Mouse (Mus musculus): ENCODE measurements around the gene Emb. TPM values are rescaled to one million over a fixed set of nuclear protein-coding genes. Genes with fewer than 3 reads are reported as not detected.

The Emb gene
- polyA plus RNA-seq, 1 experiment, result 11.4 TPM

DNA sequence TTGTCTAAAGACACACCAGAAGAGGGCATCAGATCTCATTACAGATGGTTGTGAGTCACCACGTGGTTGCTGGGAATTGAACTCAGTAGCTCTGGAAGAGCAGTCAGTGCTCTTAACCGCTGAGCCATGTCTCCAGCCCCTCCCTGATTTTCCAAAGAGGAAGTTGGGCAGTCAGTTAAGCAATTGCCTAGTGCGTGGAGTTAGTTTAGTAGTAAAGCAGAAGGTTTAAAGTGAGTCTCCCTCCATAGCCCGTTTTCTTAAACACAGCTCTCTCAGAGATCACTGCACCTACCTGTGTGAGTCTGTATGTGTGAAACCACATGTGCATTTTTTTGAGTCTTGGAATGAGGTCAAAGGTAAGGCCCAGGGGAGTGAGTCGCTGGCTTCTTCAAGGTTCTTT, 14.8 kb downstream of the Emb start:
- TF ChIP-seq POLR2A (IDR thresholded peaks at IDR 0.05; ENCODE audit: borderline replicate concordance, extremely low read depth, insufficient read depth, insufficient read length, poor library complexity, severe bottlenecking), result no peak
- TF ChIP-seq CTCF (IDR thresholded peaks at IDR 0.05; ENCODE audit: borderline replicate concordance, extremely low read depth, insufficient read depth, insufficient read length), result no peak
- no peak for DNase-seq (ENCODE audit: low read depth)

DNA sequence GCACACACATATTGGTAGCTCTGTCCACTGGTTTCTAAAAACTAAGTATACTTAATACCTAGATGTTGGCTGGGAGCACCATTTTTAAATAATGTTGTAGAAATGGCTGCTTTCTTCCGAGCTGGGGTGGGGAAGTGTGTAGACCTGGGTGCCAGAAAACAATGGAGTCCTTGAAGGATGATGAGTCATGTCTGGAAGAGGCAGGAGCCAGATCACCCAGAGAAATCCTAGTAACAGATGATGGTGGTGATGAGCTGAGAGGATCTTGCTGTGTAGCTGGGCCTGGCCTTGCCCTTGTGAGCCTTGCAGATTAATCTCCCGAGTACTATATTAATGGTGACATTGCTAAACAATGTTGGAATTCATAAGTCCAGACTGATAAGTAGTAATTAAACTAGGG, 16.6 kb downstream of the Emb start:
- no peak for DNase-seq (ENCODE audit: low read depth)
- TF ChIP-seq POLR2A (IDR thresholded peaks at IDR 0.05; ENCODE audit: borderline replicate concordance, extremely low read depth, insufficient read depth, insufficient read length, poor library complexity, severe bottlenecking) (no peak), CTCF (IDR thresholded peaks at IDR 0.05; ENCODE audit: borderline replicate concordance, extremely low read depth, insufficient read depth, insufficient read length) (no peak)

DNA sequence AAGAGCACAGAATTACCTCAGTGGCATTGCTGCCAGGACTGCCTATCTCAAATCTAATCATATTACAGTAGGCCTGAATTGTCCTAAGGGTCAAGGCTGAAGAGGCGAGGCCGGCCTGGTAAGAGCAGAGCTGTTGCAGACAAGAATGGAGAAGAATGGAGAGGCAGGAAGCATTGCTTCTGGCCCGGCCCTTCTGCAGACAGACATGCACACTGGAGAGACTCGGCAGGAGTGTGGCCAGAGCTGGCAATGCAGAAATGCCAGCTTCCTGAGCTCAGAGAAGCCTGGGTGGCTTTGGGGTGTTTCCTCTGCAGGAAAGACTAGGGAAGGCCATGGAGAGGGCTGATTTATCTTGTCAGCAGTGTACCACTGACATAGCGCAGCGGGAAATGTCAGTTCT, 17.2 kb downstream of the Emb start:
- TF ChIP-seq CTCF (IDR thresholded peaks at IDR 0.05; ENCODE audit: borderline replicate concordance, extremely low read depth, insufficient read depth, insufficient read length) (no peak), POLR2A (IDR thresholded peaks at IDR 0.05; ENCODE audit: borderline replicate concordance, extremely low read depth, insufficient read depth, insufficient read length, poor library complexity, severe bottlenecking) (no peak)
- DNase-seq (ENCODE audit: low read depth), result no peak

DNA sequence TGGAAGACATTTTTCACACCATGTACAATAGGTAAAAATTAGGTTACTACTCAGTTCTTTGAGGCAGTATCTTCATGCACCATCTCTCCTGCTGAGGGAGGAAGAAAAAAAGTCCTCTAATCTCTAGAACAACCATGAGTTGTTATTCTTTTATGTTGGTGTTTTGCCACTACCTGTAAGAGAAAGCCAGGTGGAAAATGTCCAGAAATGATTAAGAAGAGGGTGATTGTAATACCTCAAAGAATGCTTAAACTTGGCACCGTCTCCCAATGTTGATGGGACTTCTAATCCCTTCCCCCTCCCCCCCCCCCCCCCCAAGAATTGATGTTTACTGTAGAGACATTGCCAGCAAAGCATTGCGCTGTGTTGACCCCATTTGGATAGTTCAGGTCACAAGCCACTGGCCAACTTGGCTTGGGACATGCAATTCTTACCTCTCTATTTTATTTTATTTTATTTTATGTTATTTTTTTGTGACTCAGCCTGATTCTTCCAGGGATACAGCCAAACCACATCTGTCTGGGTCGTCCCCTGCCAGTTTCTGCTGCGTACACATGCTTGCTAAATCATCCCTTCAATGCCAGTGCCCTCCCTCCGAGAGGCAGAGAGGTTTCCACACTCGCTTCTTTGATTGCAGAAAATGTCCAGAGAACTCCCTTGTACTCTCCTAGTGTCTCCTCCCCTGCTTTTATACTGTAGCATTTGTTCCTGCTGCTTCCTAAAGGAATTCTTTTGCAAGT, 22.2 kb downstream of the Emb start:
- no peak for DNase-seq (ENCODE audit: low read depth)
- TF ChIP-seq POLR2A (IDR thresholded peaks at IDR 0.05; ENCODE audit: borderline replicate concordance, extremely low read depth, insufficient read depth, insufficient read length, poor library complexity, severe bottlenecking), result no peak
- TF ChIP-seq CTCF (IDR thresholded peaks at IDR 0.05; ENCODE audit: borderline replicate concordance, extremely low read depth, insufficient read depth, insufficient read length), result no peak

DNA sequence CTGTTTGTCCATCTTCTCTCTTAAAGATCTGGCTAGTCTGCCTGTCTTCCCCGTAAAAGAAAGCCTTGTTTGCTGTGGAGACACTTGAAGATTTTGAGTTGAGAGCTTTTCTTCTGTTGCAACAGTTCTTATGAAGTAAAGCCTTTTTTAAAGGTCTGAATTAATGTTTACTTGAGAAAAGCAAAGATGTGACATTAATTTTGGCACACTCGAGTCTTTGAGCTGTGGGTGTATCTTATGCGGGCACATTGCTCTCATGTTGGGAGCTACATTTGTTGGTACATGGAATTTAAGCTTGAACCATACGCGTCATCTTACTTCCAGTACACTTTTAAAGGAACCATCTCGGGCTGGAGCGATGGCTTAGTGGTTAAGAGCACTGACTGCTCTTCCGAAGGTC, 25.5 kb downstream of the Emb start:
- no peak for DNase-seq (ENCODE audit: low read depth)
- no peak for TF ChIP-seq CTCF (IDR thresholded peaks at IDR 0.05; ENCODE audit: borderline replicate concordance, extremely low read depth, insufficient read depth, insufficient read length)
- no peak for TF ChIP-seq POLR2A (IDR thresholded peaks at IDR 0.05; ENCODE audit: borderline replicate concordance, extremely low read depth, insufficient read depth, insufficient read length, poor library complexity, severe bottlenecking)

DNA sequence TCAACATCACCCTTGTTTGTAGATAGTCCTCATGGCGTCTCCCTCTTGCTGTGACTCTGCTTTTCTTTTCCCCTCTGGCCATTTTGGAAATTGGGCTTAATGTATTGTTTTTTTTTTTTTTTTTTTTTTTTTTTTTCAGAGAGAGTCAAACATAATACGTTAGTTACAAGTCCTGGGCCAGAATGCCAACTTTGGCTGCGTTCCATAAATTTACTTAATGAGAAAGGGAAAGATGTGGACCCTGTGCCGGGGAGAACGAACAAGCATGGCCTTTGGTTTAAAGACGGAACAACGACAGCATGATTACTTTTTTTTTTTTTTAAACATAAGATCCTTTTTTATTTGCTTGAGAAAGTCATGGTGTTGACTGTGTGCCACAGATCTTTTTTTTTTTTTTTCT, 26.1 kb downstream of the Emb start:
- TF ChIP-seq CTCF (IDR thresholded peaks at IDR 0.05; ENCODE audit: borderline replicate concordance, extremely low read depth, insufficient read depth, insufficient read length) (no peak), POLR2A (IDR thresholded peaks at IDR 0.05; ENCODE audit: borderline replicate concordance, extremely low read depth, insufficient read depth, insufficient read length, poor library complexity, severe bottlenecking) (no peak)
- peak; percentile 68 for DNase-seq (ENCODE audit: low read depth)

DNA sequence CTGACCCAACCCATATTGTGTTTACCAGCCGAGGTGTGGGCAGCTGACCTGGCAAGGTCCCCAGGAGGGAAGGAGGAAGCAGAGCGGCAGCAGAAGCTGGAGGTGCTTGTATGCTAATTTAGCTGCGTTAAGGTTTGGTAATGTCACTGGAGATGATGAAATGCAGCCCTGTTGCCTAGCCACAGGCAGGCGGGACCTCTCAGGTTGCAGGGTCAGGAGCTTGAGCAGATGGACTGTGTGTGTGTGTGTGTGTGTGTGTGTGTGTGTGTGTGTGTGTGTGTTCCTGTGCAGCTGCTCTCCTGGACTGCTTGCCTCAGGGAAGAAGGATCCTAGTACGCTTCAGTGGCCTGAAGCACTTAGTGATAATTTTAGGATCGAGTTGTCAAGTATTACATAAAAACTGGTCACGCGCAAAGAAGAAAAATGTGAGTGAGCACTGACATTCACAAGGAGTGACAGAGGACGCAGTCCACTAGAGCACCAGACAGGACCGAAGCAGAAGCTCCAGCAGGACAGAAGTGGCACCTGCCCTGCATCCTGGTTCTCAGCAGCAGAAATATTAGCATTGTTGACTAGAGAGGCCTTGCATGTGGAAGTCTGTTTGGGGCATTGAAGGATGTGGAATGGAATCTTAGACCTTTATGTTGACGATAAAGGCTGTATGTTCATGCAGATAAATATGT, 27.3 kb downstream of the Emb start:
- TF ChIP-seq POLR2A (IDR thresholded peaks at IDR 0.05; ENCODE audit: borderline replicate concordance, extremely low read depth, insufficient read depth, insufficient read length, poor library complexity, severe bottlenecking) (no peak), CTCF (IDR thresholded peaks at IDR 0.05; ENCODE audit: borderline replicate concordance, extremely low read depth, insufficient read depth, insufficient read length) (no peak)
- peak; percentile 60 for DNase-seq (ENCODE audit: low read depth)

DNA sequence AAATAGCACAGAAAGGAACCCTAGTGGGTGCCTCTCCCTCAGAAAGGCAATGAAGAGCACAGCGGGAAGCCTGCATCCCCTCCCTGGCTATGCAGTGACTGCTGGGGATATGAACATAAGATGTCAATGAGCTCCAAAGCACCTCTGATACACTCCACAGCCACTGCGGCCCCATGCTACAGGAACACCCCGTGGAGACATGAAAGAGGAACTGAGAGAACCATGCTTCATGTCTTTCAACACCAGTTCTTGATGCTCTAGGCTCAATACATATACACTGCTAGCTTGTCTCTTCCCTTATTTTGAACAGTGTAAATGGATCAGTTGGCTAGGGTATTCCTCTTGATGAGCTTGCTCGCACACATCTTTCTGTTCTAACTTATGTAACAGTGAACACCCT, 28.8 kb downstream of the Emb start:
- TF ChIP-seq CTCF (IDR thresholded peaks at IDR 0.05; ENCODE audit: borderline replicate concordance, extremely low read depth, insufficient read depth, insufficient read length), result no peak
- DNase-seq (ENCODE audit: low read depth), result no peak

DNA sequence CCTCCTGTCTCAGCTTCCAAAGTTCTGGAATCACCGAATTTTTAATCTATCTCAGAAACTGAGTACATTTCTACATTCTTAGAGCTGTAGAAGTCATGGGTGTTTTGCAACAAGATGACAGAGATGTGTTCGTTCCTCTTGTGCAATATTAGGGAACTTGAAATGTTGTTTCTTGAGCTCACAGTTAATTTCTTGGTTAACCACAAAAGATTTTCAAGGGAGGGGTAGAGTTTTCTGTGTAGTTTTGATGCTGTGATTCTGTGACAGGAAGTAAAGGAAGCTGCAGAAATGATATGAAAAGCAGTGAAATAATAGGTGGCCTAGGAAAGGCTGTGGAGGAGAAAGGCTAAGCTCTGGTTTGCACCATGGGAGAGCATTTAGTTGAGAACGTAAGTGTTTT, 33.7 kb downstream of the Emb start:
- no peak for TF ChIP-seq POLR2A (IDR thresholded peaks at IDR 0.05; ENCODE audit: borderline replicate concordance, extremely low read depth, insufficient read depth, insufficient read length, poor library complexity, severe bottlenecking)
- no peak for TF ChIP-seq CTCF (IDR thresholded peaks at IDR 0.05; ENCODE audit: borderline replicate concordance, extremely low read depth, insufficient read depth, insufficient read length)
- DNase-seq (ENCODE audit: low read depth), result no peak

DNA sequence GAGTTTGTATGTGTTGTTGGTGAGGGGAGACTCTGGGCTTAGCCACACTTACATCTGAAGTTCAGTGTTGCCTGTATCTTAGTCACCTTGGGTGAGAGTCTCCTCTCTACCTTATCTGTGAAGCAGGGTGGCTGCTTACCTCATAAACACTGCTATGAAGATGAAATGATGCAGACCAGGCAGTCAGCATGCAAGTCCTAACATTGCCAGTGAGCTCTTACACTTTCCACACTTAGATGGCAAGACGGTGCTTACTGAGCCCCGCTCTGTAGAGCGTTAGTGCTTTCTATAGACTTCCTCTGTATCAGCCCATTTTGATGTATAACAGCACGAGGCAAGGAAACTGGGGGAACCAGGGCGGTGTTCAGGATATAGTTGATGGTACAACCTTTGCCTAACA, 34.3 kb downstream of the Emb start:
- DNase-seq (ENCODE audit: low read depth), result no peak
- TF ChIP-seq CTCF (IDR thresholded peaks at IDR 0.05; ENCODE audit: borderline replicate concordance, extremely low read depth, insufficient read depth, insufficient read length) (no peak), POLR2A (IDR thresholded peaks at IDR 0.05; ENCODE audit: borderline replicate concordance, extremely low read depth, insufficient read depth, insufficient read length, poor library complexity, severe bottlenecking) (no peak)

DNA sequence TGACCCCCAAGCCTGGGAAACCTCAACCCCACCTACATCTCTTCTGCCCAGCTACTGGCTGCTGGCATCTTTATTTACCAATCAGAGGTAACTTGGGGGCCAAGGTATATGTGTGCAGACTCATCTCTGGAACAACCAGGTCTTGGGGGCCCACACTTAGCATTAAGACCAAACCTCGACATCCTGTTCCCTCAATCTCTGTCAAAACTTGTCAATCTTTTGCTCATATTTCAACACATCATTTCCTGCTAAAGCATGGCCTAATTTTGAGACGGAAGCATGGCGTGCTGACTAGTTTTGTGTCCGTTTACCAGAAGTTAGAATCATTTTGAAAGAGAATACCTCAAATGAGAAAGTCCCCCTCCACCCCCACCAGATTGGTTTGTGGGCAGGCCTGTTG, 52.4 kb downstream of the Emb start:
- TF ChIP-seq CTCF (IDR thresholded peaks at IDR 0.05; ENCODE audit: borderline replicate concordance, extremely low read depth, insufficient read depth, insufficient read length) (no peak), POLR2A (IDR thresholded peaks at IDR 0.05; ENCODE audit: borderline replicate concordance, extremely low read depth, insufficient read depth, insufficient read length, poor library complexity, severe bottlenecking) (no peak)
- DNase-seq (ENCODE audit: low read depth), result no peak

DNA sequence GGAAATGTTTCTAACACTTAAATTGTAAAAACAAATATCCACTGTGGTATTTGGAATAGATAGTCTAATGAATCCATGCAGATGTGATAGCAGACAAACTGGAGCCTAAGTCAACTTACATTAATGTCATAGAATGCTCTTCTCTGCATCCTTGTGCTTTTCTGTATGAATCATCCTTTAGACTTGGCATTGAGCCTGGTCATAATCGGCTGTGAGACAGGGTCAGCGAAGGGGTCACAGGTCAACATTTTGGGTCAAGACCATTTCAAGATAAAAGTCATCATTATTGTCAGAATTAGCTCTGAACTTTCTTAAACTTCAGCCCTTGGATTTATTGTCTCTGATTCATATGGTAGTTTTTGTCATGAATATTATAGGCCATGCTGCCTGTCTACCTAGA, 57.8 kb downstream of the Emb start:
- DNase-seq (ENCODE audit: low read depth), result no peak
- TF ChIP-seq CTCF (IDR thresholded peaks at IDR 0.05; ENCODE audit: borderline replicate concordance, extremely low read depth, insufficient read depth, insufficient read length) (no peak), POLR2A (IDR thresholded peaks at IDR 0.05; ENCODE audit: borderline replicate concordance, extremely low read depth, insufficient read depth, insufficient read length, poor library complexity, severe bottlenecking) (no peak)
